Mouse (Mus musculus): ENCODE results near the gene Rcsd1. TPM values are rescaled to one million over a fixed set of nuclear protein-coding genes. Genes with fewer than 3 reads are reported as not detected.

Rcsd1 gene
- polyA plus RNA-seq, 1 experiment: 40.9 TPM

GRCm38 (mm10) chr1:165675167-165675566 lies 34.4 kb downstream of the Rcsd1 start:
- 72% methylated on average over 9 of the region's 9 CpGs for WGBS
- no peak for DNase-seq
- H3K4me1 ChIP-seq (ENCODE audit: control insufficient read depth, insufficient read depth, low read length): peaks cover 7% of the 10 kb centered on the region; the same call in 1 of the 2 replicates

DNA sequence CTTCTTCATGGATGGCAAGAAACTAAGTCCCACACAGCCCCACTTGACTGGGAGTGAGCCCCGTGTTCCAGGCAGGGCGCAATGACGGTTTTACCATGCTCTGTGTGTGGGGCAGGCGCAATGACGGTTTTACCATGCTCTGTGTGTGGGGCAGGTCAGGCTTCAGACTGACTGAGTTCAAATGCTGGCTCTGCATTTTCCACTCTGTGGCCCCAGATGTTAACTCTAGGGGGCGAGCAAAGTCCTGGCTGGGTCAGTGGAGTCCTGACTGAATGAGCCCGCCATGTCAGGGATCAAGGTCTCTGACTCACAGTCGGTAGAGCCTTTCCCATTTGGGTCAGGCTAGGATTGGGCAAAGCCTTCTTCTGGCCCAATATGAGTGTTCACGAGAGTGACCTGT lies 37.2 kb downstream of the Rcsd1 start:
- Histone ChIP-seq H3K4me1 (ENCODE audit: control insufficient read depth, insufficient read depth, low read length) (peaks cover 12% of the 10 kb centered on the region), H3K4me3 (replicated peaks; ENCODE audit: extremely low read depth, low read depth, low read length) (no peak overlapping the region)
- no peak for DNase-seq
- no peak for TF ChIP-seq POLR2A (IDR thresholded peaks at IDR 0.05; ENCODE audit: borderline replicate concordance, extremely low read depth, low read depth, low read length)
- TF ChIP-seq CTCF (IDR thresholded peaks at IDR 0.05; ENCODE audit: insufficient read depth, low read length): peak; percentile 11; the same call in 1 of the 2 replicates
- 71% methylated on average over 9 of the region's 9 CpGs for WGBS

More at GRCm38 (mm10) chr1:165675167-165675566, 34.4 kb downstream of the Rcsd1 start:
- TF ChIP-seq CTCF (IDR thresholded peaks at IDR 0.05; ENCODE audit: insufficient read depth, low read length) (no peak), POLR2A (IDR thresholded peaks at IDR 0.05; ENCODE audit: borderline replicate concordance, extremely low read depth, low read depth, low read length) (no peak)
- no peak overlapping the region for H3K4me3 ChIP-seq (replicated peaks; ENCODE audit: extremely low read depth, low read depth, low read length)

- Histone ChIP-seq H3K4me1 (ENCODE audit: control insufficient read depth, insufficient read depth, low read length) (peaks cover 9% of the 10 kb centered on the region), H3K4me3 (replicated peaks; ENCODE audit: extremely low read depth, low read depth, low read length) (no peak overlapping the region)
- WGBS: 66% methylated on average over 6 of the region's 6 CpGs
- DNase-seq: no peak
- TF ChIP-seq CTCF (IDR thresholded peaks at IDR 0.05; ENCODE audit: insufficient read depth, low read length): no peak
- no peak for TF ChIP-seq POLR2A (IDR thresholded peaks at IDR 0.05; ENCODE audit: borderline replicate concordance, extremely low read depth, low read depth, low read length)
Observed at GRCm38 (mm10) chr1:165670056-165670455, 39.5 kb downstream of the Rcsd1 start.

GRCm38 (mm10) chr1:165668904-165669303 lies 40.7 kb downstream of the Rcsd1 start:
- Histone ChIP-seq H3K4me3 (replicated peaks; ENCODE audit: extremely low read depth, low read depth, low read length) (no peak overlapping the region), H3K4me1 (ENCODE audit: control insufficient read depth, insufficient read depth, low read length) (peaks cover 7% of the 10 kb centered on the region)
- WGBS: 30% methylated on average over 4 of the region's 4 CpGs
- TF ChIP-seq POLR2A (IDR thresholded peaks at IDR 0.05; ENCODE audit: borderline replicate concordance, extremely low read depth, low read depth, low read length) (no peak), CTCF (IDR thresholded peaks at IDR 0.05; ENCODE audit: insufficient read depth, low read length) (no peak)
- DNase-seq: no peak

DNA sequence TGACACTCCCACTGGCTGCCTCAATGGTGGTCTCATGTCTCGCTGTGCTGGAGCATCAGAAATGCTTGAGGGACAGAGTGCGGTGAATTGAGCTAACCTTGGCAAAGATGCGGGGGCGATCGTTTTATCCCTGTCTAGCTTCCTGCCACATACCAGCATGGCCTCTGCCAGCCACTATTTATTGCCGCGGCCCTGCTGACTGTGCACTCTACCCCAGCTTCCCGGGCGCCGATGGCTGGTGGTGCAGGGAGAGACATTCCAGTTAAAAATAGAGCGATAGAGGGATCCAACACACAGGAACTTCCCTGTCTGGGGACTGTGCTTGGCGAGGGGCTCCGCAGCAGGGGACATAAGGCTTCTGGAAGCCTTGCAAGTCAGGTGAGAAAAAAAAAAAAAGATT lies 42.2 kb downstream of the Rcsd1 start:
- 58% methylated on average over 13 of the region's 13 CpGs for WGBS
- no peak for DNase-seq

DNA sequence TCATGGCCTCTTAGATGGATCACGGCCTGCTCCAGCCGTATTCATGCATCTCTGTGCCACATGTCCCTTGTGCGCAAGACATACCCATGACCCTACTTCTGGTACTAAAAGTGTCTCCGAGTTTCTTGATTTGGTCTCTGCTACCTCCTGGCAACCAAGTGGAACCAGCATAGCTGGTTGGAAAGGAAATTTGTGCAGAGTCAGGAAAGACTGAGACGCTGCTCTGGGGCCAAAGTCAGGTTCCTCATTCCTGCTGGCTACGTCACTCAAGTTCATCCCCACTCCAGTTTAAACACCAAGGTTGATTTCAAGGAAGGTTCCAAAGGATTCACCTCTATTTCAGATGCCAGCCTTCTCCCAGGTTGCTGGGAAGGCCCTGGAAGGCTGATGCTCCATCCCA lies 42.6 kb downstream of the Rcsd1 start:
- no peak for DNase-seq
- 84% methylated on average over 6 of the region's 6 CpGs for WGBS
- peaks cover 9% of the 10 kb centered on the region for H3K4me1 ChIP-seq (ENCODE audit: control insufficient read depth, insufficient read depth, low read length)
- TF ChIP-seq POLR2A (IDR thresholded peaks at IDR 0.05; ENCODE audit: borderline replicate concordance, extremely low read depth, low read depth, low read length) (no peak), CTCF (IDR thresholded peaks at IDR 0.05; ENCODE audit: insufficient read depth, low read length) (no peak)
- no peak overlapping the region for H3K4me3 ChIP-seq (replicated peaks; ENCODE audit: extremely low read depth, low read depth, low read length)

More for the DNA sequence above, 42.2 kb downstream of the Rcsd1 start:
- Histone ChIP-seq H3K4me1 (ENCODE audit: control insufficient read depth, insufficient read depth, low read length) (peaks cover 9% of the 10 kb centered on the region), H3K4me3 (replicated peaks; ENCODE audit: extremely low read depth, low read depth, low read length) (no peak overlapping the region)
- TF ChIP-seq CTCF (IDR thresholded peaks at IDR 0.05; ENCODE audit: insufficient read depth, low read length): no peak
- TF ChIP-seq POLR2A (IDR thresholded peaks at IDR 0.05; ENCODE audit: borderline replicate concordance, extremely low read depth, low read depth, low read length): no peak

DNA sequence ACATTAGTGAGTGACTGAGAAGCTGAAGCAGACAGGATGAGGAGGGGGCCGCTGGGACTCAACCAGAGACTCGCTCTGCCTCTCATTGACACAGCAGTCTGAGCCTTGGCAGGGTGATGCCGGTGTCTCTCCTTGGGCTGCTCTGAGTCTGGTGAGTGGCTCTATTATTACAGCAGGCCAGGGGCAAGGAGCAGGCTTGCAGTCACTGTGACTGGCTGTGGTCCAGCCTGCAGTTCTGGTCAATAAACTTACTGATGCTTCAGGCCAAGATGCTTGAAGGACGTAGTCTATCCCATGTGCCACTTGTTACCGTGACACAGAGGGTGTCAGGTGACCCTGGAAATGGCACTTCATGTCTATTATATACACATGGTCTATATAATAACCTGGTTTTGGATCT lies 43.8 kb downstream of the Rcsd1 start:
- peaks cover 9% of the 10 kb centered on the region for H3K4me1 ChIP-seq (ENCODE audit: control insufficient read depth, insufficient read depth, low read length)
- no peak for DNase-seq
- TF ChIP-seq POLR2A (IDR thresholded peaks at IDR 0.05; ENCODE audit: borderline replicate concordance, extremely low read depth, low read depth, low read length) (no peak), CTCF (IDR thresholded peaks at IDR 0.05; ENCODE audit: insufficient read depth, low read length) (no peak)
- no peak overlapping the region for H3K4me3 ChIP-seq (replicated peaks; ENCODE audit: extremely low read depth, low read depth, low read length)
- 68% methylated on average over 5 of the region's 5 CpGs for WGBS

- 65% methylated on average over 16 of the region's 16 CpGs for WGBS
- DNase-seq: no peak
- no peak for TF ChIP-seq CTCF (IDR thresholded peaks at IDR 0.05; ENCODE audit: insufficient read depth, low read length)
- TF ChIP-seq POLR2A (IDR thresholded peaks at IDR 0.05; ENCODE audit: borderline replicate concordance, extremely low read depth, low read depth, low read length): no peak
- no peak overlapping the region for H3K4me3 ChIP-seq (replicated peaks; ENCODE audit: extremely low read depth, low read depth, low read length)
- 0 out of 2 replicates have a peak, but pooled peaks cover 2% of the 10 kb centered on the region for H3K4me1 ChIP-seq (ENCODE audit: control insufficient read depth, insufficient read depth, low read length)
Observed at GRCm38 (mm10) chr1:165663277-165663676, 46.3 kb downstream of the Rcsd1 start.

DNA sequence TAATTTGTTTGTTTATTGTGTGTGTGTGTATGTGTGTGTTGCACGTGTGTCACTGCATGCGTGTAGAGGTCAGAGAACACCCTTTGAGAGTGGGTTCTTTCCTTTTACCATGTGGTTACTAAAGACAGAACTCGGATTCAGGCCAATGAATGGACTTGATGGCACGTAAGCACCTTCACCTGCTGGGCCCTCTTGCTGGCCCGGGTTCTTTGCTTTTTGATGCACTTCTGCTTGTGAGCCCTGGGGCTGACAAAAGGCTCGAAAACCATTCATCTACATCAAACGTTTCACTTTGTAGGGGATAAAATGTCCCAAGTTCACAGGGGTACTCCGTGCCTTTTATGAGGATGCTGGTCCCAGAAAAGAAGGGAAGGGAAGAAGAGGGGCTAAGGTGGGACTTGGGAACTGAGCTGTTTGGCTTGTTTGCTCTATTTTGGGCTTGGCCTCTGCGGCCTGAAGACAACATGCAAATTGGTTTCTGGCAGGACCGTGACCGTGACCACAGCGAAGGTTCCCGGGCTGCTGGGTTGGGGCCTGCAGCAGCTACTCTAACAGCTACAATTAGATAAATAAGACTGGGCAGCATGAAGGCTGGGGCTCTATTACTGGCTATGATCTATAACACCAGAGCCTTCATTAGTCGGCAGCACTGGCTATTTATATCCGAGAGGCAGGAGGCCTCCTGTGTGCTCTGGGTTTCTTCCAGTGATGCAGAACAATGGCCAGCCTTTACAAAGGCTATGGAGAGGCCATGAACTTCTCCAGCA lies 46.9 kb downstream of the Rcsd1 start:
- Histone ChIP-seq H3K4me3 (replicated peaks; ENCODE audit: extremely low read depth, low read depth, low read length) (no peak overlapping the region), H3K4me1 (ENCODE audit: control insufficient read depth, insufficient read depth, low read length) (0 out of 2 replicates have a peak, but pooled peaks cover 2% of the 10 kb centered on the region)
- DNase-seq: no peak
- 68% methylated on average over 15 of the region's 15 CpGs for WGBS
- TF ChIP-seq POLR2A (IDR thresholded peaks at IDR 0.05; ENCODE audit: borderline replicate concordance, extremely low read depth, low read depth, low read length): no peak
- TF ChIP-seq CTCF (IDR thresholded peaks at IDR 0.05; ENCODE audit: insufficient read depth, low read length): no peak

- no peak for DNase-seq
- Histone ChIP-seq H3K4me1 (ENCODE audit: control insufficient read depth, insufficient read depth, low read length) (0 out of 2 replicates have a peak, but pooled peaks cover 2% of the 10 kb centered on the region), H3K4me3 (replicated peaks; ENCODE audit: extremely low read depth, low read depth, low read length) (no peak overlapping the region)
- TF ChIP-seq CTCF (IDR thresholded peaks at IDR 0.05; ENCODE audit: insufficient read depth, low read length): no peak
- 81% methylated on average over 6 of the region's 6 CpGs for WGBS
Observed at GRCm38 (mm10) chr1:165661725-165662124, 47.8 kb downstream of the Rcsd1 start.

Data from lung, adult 2 months (tissue).